Mouse (Mus musculus): Measurements from ENCODE around the gene Gm8237.
"Not testable (repeated sequence)": the region's sequence is repeated elsewhere in the genome, so short reads cannot be mapped to it uniquely, and the experiment has no call there.

Gm8237 gene

GRCm38 (mm10) chr14:5880241-5880640 is at the start of gene Gm8237:
Gene Gm8237 (minus strand): TSS chr14:5880382.
- DNase-seq: not testable (repeated sequence)

- not testable (repeated sequence) for DNase-seq
Measured at GRCm38 (mm10) chr14:5923276-5923675, 43.1 kb upstream of the Gm8237 start.

DNA sequence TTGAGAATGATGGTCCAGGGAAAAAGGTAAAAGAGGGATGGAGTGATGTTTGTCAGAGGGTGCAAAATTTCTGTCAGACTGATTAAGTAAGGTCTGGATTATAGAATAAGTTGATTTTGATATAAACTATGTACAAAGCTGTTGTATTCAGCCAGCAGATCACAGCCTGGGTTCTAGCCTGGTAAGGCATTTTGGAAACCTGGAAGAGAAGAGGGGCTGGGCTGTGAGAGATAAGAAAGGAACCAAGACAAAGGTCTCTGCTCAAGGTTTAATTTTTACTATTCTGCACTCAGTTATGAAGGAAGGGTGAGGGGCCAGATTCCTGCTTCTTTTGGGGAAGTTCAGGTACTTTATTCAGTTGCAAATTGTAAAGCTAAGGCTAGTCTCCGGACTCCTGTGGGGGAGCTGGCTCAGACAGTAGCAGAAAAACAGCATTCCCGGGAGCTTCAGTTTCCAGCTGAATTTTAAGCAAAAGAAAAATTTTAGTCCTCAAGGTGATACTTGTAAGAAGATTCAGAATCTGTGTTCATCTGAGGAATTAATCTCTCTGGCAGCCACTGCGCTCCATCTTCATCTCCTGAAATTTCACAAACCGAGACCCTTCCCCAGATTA is 38.3 kb upstream of the Gm8237 start:
- DNase-seq: not testable (repeated sequence)

- DNase-seq: not testable (repeated sequence)
Measured at GRCm38 (mm10) chr14:5913701-5914100, 33.5 kb upstream of the Gm8237 start.

DNA sequence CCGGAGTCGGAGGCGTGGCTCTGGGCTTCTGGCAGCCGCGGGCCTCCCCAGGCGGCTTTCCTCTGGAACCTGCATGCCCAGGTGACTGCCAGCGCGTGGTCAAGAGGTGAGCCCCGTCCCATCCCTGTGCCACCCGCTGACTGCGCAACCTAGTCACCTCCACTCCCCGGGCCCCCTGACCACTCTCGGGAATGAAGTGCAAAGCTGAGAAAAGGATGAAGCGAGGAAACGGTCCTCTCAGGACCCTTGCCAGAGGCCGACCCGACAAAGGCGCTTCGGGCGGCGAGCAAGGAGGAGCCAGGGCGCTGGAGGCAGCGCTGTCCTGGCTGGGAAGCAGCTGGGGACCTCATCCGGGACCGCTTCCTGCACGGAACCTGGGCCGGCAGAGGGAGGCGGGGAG is 391 bp downstream of the Gm8237 start:
- DNase-seq: not testable (repeated sequence)

GRCm38 (mm10) chr14:5879136-5879535 is 1.0 kb downstream of the Gm8237 start:
- DNase-seq: peak; percentile 23

DNA sequence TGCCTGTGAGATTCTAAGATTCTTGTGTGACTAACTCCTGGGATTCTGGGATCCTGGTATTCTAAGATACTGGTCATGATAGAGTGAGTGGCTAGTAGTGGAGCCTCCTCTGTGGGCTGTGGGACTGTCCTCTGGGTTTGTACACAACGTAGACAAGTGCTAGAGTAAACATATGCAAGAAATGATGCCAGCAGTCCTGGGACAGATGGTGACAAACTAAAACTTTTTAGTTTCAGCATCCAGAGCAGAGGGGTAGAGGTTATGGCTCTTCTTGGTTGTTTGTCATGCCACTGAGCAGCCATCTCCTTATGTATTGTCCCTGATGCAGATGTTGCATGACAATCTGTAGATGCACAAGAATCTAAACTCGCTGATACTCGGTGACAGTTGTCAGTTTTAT is 24.3 kb downstream of the Gm8237 start:
- not testable (repeated sequence) for DNase-seq

DNA sequence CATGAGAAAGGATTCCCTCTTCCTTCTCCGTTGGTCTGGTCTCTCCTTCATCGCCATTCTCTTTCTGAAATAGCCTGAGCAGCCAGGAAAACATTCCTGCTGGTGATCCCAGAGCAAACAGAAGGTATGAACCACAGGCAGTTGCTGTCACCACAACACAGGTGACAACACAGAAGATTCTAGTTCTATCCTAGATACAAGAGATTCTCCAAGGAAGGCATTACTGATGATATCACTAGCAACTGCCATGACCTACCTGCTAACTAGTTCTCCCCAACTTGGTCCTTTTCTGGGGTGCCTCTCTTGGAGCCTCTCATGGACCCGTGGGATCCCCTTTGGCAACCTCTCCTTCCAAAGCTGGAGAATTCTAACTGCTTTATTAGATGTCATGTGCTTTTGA is 50.0 kb downstream of the Gm8237 start, which contains the start of gene Gm3424:
TSS of gene Gm3424 (minus strand) at position 101 of the 400 bp plus-strand sequence.
- DNase-seq: not testable (repeated sequence)

- not testable (repeated sequence) for DNase-seq
Measured at GRCm38 (mm10) chr14:5812699-5813356, 67.4 kb downstream of the Gm8237 start.
